Mouse (Mus musculus) cortical plate, adult 2 months (tissue): ENCODE measurements at regions not wholly inside any gene's neighbourhood (a gene's known extent, or its start where the extent isn't known, plus 50 kb on each side); places are given as distances from the start of the nearest gene placed in this dataset.

Experiments
- H3K27ac ChIP-seq: fragments of 200-500 bp; 2 replicates; pipeline ENCODE4 v1.5.1; 2012; ENCODE audit warnings: low read length, control low read depth, inconsistent platforms; ENCODE audit not compliant: insufficient read depth
- H3K4me1 ChIP-seq: fragments of 200-500 bp; 2 replicates; pipeline ENCODE4 v1.6.1; 2011; ENCODE audit warnings: low read length; ENCODE audit not compliant: control insufficient read depth, insufficient read depth
- H3K4me3 ChIP-seq: fragments of 200-500 bp; 2 replicates; pipeline ENCODE4 v1.5.1; 2011; ENCODE audit warnings: mild to moderate bottlenecking, low read length, control low read depth; ENCODE audit not compliant: insufficient read depth
- CTCF ChIP-seq: fragments of 200-500 bp; IDR thresholded peaks from 2 replicates; pipeline ENCODE4 v1.5.1; 2011; ENCODE audit warnings: mild to moderate bottlenecking, control low read depth, low read length; ENCODE audit not compliant: insufficient read depth; ENCODE audit errors: extremely low read depth
- POLR2A ChIP-seq: fragments of 200-500 bp; IDR thresholded peaks from 2 replicates; pipeline ENCODE4 v1.6.1; 2011; ENCODE audit warnings: mild to moderate bottlenecking, low read length, control low read depth; ENCODE audit not compliant: insufficient read depth; ENCODE audit errors: extremely low read depth

DNA sequence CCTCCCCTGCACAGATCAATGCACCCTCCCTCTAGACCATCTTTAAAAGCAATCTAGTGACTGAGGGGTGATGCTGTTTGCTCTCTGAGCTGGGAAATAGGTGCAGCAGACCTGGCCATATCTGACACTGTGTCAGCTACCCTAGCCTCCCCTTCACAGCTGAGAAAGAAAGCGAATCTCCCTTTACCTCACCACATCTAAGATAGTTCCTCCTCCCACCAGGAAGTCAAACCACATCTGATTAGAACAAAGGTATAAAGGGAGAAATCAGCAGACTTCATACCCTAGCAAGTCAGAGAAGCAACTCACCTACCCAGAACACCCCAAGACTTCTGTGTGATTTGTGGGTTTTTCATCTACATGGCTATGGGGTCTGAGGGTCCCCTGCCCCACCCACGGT lies 175.6 kb upstream of the Cadm1 start:
- no peak overlapping the region for H3K27ac ChIP-seq
- TF ChIP-seq POLR2A = no peak
- no peak for TF ChIP-seq CTCF
- H3K4me1 ChIP-seq = peaks cover 8% of the 10 kb centered on the region
- no peak overlapping the region for H3K4me3 ChIP-seq

DNA sequence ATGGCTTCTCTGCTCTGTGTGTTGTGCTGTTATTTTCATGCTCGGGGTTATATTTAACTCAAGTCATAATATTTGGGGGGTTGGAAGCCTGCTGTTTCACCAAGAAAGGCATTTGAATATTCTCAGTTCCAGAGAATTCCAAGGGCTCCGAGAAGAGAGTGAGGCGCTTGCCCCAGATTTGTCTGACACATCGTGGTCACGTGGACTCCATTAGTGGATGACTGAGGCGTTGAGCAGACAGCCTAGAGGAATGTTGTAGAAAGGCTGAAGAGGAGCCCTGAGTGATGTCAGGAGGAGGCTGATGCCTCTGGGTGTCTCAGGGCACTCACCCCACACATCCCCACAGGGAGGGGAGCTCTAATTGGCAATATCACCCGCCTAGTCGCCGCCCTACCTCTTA lies 175.1 kb upstream of the Cadm1 start:
- Histone ChIP-seq H3K27ac (no peak overlapping the region), H3K4me3 (no peak overlapping the region), H3K4me1 (peaks cover 8% of the 10 kb centered on the region)
- TF ChIP-seq CTCF = no peak
- no peak for TF ChIP-seq POLR2A

DNA sequence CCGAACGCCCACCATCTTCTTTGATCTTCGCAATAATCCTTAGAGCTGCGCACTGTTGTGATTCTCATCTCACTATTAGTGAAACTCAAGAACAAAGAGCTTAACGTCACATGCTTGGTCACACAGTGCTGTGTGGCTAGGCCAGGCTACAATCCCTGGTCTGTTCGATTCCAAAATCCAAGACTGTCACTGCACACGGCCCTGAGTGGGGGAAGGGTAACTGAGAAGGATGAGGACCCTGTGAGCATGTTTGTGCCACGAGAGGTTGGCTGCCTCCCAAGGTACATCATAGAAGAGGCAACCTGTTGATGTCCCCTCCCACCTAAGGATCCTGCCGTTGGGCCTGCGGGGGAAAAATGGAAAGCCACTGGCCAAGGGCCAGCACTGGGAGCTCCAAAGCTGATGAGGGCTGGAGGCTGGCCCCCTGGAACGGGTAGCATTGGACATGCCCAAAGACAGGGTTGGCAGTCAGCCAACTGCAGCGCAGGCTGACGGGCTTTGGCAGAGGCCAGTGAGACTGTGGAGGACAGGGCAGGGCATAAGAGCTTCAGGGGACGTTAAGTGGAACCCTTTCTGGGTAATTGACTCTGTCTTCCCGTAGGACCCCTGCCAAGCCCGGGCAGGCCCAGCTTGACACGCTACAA lies 172.1 kb upstream of the Cadm1 start:
- Histone ChIP-seq H3K27ac (no peak overlapping the region), H3K4me1 (peaks cover 6% of the 10 kb centered on the region), H3K4me3 (no peak overlapping the region)
- TF ChIP-seq CTCF (no peak), POLR2A (no peak)

- Histone ChIP-seq H3K27ac (no peak overlapping the region), H3K4me1 (peaks cover 6% of the 10 kb centered on the region), H3K4me3 (no peak overlapping the region)
- no peak for TF ChIP-seq CTCF
- no peak for TF ChIP-seq POLR2A
These were observed 171.6 kb upstream of the Cadm1 start for GRCm38 (mm10) chr9:47358400-47358767.

DNA sequence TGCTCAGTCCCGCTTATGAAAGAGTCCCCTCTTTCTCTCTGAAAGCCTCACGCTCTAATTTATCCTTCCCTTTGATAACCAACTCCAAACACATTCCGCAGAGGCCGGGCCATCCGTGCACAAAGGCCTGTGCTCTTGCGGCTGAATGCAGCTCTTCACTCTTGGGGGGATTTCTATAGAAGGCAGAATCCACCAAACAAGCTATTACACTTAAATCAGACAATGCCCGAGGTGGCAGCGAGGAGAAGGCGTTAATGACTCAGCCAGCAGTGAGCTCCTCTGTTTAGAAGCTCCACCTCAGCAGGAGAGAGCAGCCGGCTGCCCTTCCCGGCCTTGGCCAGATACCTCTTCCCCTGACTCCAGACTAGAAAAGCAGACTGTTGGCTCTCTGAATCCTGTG lies 166.9 kb upstream of the Cadm1 start:
- TF ChIP-seq POLR2A (no peak), CTCF (no peak)
- no peak overlapping the region for H3K27ac ChIP-seq
- no peaks in the 10 kb centered on the region for H3K4me1 ChIP-seq
- H3K4me3 ChIP-seq = no peak overlapping the region

- no peak for TF ChIP-seq CTCF
- TF ChIP-seq POLR2A = no peak
- Histone ChIP-seq H3K4me1 (no peaks in the 10 kb centered on the region), H3K27ac (no peak overlapping the region), H3K4me3 (no peak overlapping the region)
These were observed 165.2 kb upstream of the Cadm1 start for GRCm38 (mm10) chr9:47364762-47365161.

DNA sequence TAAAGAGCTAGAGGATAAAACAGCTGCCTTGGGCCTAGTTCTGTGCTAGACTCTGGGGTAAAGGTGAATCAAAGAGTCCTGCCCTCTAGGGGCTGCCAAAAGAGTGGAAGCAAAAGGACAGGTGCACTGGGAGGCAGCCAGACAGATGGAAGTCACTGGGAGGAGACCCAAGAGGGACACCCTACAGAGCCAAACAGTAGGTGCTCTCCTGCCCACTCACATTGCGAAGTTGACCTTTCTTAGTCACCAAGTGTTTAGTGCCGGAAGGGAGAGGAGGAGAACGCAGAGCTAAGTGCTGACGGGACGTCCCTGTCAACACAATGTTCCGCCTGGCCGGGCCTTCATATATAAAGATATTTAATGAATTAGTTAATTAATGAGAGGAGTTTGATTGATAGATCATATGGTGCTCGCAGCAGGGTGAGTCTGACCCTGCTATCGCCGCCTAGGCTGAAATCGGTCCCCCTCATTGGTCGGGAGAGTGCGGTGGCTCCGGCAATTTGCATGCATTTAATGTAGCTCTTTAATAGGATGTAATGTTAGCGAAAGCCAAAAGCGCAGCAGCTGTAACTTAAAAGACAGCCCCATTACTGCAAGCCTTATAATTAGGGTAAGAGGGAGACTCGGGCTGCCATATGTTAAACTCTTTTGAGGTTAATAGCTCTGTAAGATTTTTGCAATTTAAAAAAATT lies 162.6 kb upstream of the Cadm1 start:
- no peak overlapping the region; the same call in 1 of the 2 replicates for H3K4me3 ChIP-seq
- no peak overlapping the region for H3K27ac ChIP-seq
- TF ChIP-seq CTCF (no peak), POLR2A (no peak)
- H3K4me1 ChIP-seq = no peaks in the 10 kb centered on the region

- TF ChIP-seq POLR2A = no peak
- no peak for TF ChIP-seq CTCF
These were observed 161.7 kb upstream of the Cadm1 start for GRCm38 (mm10) chr9:47368015-47368901.

DNA sequence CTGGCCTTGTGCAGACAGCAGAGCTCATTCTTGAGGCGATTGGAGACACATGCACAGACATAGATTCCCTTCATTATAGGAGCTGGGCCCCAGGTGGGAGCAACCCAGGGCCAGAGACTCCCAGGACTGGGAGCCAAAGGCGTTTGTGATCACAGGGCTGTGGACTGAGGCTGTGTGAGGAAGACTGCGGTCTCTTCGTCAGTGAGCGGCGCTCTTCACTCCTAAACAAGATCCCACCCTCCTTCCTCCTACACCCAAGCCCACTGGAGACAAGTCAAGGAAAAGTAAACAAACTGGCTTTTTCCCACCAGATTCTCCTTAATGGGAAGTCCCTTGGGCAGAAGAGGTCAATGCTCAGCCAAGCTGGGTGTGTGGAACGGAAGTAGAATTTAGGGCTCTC lies 157.7 kb upstream of the Cadm1 start:
- no peaks in the 10 kb centered on the region for H3K4me1 ChIP-seq
- TF ChIP-seq POLR2A (no peak), CTCF (no peak)
- H3K4me3 ChIP-seq = no peak overlapping the region
- no peak overlapping the region for H3K27ac ChIP-seq

More at GRCm38 (mm10) chr9:47368015-47368901, 161.7 kb upstream of the Cadm1 start:
- peak overlapping the region; percentile 9; the same call in 1 of the 2 replicates for H3K4me3 ChIP-seq
- no peaks in the 10 kb centered on the region for H3K4me1 ChIP-seq
- H3K27ac ChIP-seq = no peak overlapping the region

DNA sequence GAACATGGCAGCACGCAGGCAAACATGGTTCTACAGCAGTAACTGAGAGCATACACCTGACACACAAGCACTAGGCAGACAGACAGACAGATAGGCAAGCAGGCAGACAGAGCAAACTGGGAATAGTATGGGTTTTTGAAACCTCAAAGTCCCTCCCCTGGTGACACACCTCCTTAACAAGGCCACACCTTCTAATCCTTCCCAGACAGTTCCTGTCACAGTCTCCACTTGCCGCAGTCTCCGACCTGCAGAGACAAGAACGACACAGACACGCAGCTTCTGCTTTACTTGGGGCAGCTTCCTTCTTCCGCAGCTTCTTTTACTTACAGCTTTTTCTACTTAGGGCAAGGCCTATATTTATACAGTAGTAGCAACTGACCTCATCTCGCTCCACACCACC lies 155.9 kb upstream of the Cadm1 start:
- Histone ChIP-seq H3K4me3 (no peak overlapping the region), H3K4me1 (no peaks in the 10 kb centered on the region), H3K27ac (no peak overlapping the region)
- TF ChIP-seq POLR2A = no peak
- TF ChIP-seq CTCF = no peak
